Mouse (Mus musculus): ENCODE measurements around the gene Dhx16. TPM values are rescaled to one million over a fixed set of nuclear protein-coding genes. Genes with fewer than 3 reads are reported as not detected.

Gene Dhx16
- polyA plus RNA-seq, 1 experiment from 2014 or later: 70.4 TPM

GRCm38 (mm10) chr17:35897644-35898573, 18.3 kb downstream of the Dhx16 start:
- H3K4me2 ChIP-seq: peak overlapping the region; percentile 69
- no peaks in the 10 kb centered on the region for H3K9me3 ChIP-seq (ENCODE audit: control insufficient read depth, low read length)
- H3K27ac ChIP-seq (ENCODE audit: low read depth, low read length): peak overlapping the region; percentile 86
- WGBS: 37% methylated on average over 23 of the region's 23 CpGs
- H3K4me3 ChIP-seq (ENCODE audit: low read depth, low read length): peak overlapping the region; percentile 73
- DNase-seq (ENCODE audit: low spot score) (no peak), ATAC-seq (replicated peaks; ENCODE audit: low FRiP score) (peak; percentile 55)
- no peaks in the 10 kb centered on the region for H3K27me3 ChIP-seq (replicated peaks; ENCODE audit: control insufficient read depth, insufficient read depth, low read length)
- peak overlapping the region; percentile 86 for H3K9ac ChIP-seq (ENCODE audit: low read depth, low read length)
- H3K36me3 ChIP-seq (ENCODE audit: control insufficient read depth, insufficient read depth, low read length): peaks cover 25% of the 10 kb centered on the region
- H3K4me1 ChIP-seq (replicated peaks; ENCODE audit: control insufficient read depth, insufficient read depth, low read length): peaks cover 24% of the 10 kb centered on the region

GRCm38 (mm10) chr17:35900636-35901035, 21.0 kb downstream of the Dhx16 start:
- no peaks in the 10 kb centered on the region for H3K27me3 ChIP-seq (replicated peaks; ENCODE audit: control insufficient read depth, insufficient read depth, low read length)
- H3K4me1 ChIP-seq (replicated peaks; ENCODE audit: control insufficient read depth, insufficient read depth, low read length): peaks cover 24% of the 10 kb centered on the region
- H3K9me3 ChIP-seq (ENCODE audit: control insufficient read depth, low read length): no peaks in the 10 kb centered on the region
- 0 out of 2 replicates have a peak overlapping the region, but pooled peaks have one; percentile 8 for H3K27ac ChIP-seq (ENCODE audit: low read depth, low read length)
- no peak for DNase-seq (ENCODE audit: low spot score)
- H3K4me3 ChIP-seq (ENCODE audit: low read depth, low read length): no peak overlapping the region
- ATAC-seq (replicated peaks; ENCODE audit: low FRiP score): no peak
- no peak overlapping the region for H3K9ac ChIP-seq (ENCODE audit: low read depth, low read length)
- H3K4me2 ChIP-seq: no peak overlapping the region
- 44% methylated on average over 3 of the region's 3 CpGs for WGBS
- peaks cover 20% of the 10 kb centered on the region for H3K36me3 ChIP-seq (ENCODE audit: control insufficient read depth, insufficient read depth, low read length)

GRCm38 (mm10) chr17:35903343-35903991, 23.8 kb downstream of the Dhx16 start:
- Histone ChIP-seq H3K9me3 (ENCODE audit: control insufficient read depth, low read length) (no peaks in the 10 kb centered on the region), H3K27ac (ENCODE audit: low read depth, low read length) (no peak overlapping the region), H3K36me3 (ENCODE audit: control insufficient read depth, insufficient read depth, low read length) (peaks cover 18% of the 10 kb centered on the region), H3K9ac (ENCODE audit: low read depth, low read length) (no peak overlapping the region), H3K4me2 (no peak overlapping the region), H3K27me3 (replicated peaks; ENCODE audit: control insufficient read depth, insufficient read depth, low read length) (no peaks in the 10 kb centered on the region), H3K4me1 (replicated peaks; ENCODE audit: control insufficient read depth, insufficient read depth, low read length) (peaks cover 11% of the 10 kb centered on the region), H3K4me3 (ENCODE audit: low read depth, low read length) (no peak overlapping the region)
- DNase-seq (ENCODE audit: low spot score): no peak
- 83% methylated on average over 9 of the region's 9 CpGs for WGBS
- ATAC-seq (replicated peaks; ENCODE audit: low FRiP score): no peak

- H3K27me3 ChIP-seq (replicated peaks; ENCODE audit: control insufficient read depth, insufficient read depth, low read length): no peaks in the 10 kb centered on the region
- no peak overlapping the region for H3K9ac ChIP-seq (ENCODE audit: low read depth, low read length)
- DNase-seq (ENCODE audit: low spot score) (no peak), ATAC-seq (replicated peaks; ENCODE audit: low FRiP score) (no peak)
- peaks cover 18% of the 10 kb centered on the region for H3K36me3 ChIP-seq (ENCODE audit: control insufficient read depth, insufficient read depth, low read length)
- 65% methylated on average over 4 of the region's 4 CpGs for WGBS
- no peak overlapping the region for H3K4me2 ChIP-seq
- H3K9me3 ChIP-seq (ENCODE audit: control insufficient read depth, low read length): no peaks in the 10 kb centered on the region
- H3K27ac ChIP-seq (ENCODE audit: low read depth, low read length): no peak overlapping the region
- peaks cover 11% of the 10 kb centered on the region for H3K4me1 ChIP-seq (replicated peaks; ENCODE audit: control insufficient read depth, insufficient read depth, low read length)
- no peak overlapping the region for H3K4me3 ChIP-seq (ENCODE audit: low read depth, low read length)
Measured at GRCm38 (mm10) chr17:35903992-35904355, 24.4 kb downstream of the Dhx16 start.

GRCm38 (mm10) chr17:35905587-35905986, 26.0 kb downstream of the Dhx16 start:
- Histone ChIP-seq H3K4me1 (replicated peaks; ENCODE audit: control insufficient read depth, insufficient read depth, low read length) (peaks cover 11% of the 10 kb centered on the region), H3K4me2 (no peak overlapping the region), H3K4me3 (ENCODE audit: low read depth, low read length) (no peak overlapping the region), H3K27me3 (replicated peaks; ENCODE audit: control insufficient read depth, insufficient read depth, low read length) (no peaks in the 10 kb centered on the region), H3K9me3 (ENCODE audit: control insufficient read depth, low read length) (no peaks in the 10 kb centered on the region), H3K9ac (ENCODE audit: low read depth, low read length) (no peak overlapping the region), H3K36me3 (ENCODE audit: control insufficient read depth, insufficient read depth, low read length) (peaks cover 10% of the 10 kb centered on the region; the same call in 1 of the 2 replicates), H3K27ac (ENCODE audit: low read depth, low read length) (no peak overlapping the region)
- no peak for DNase-seq (ENCODE audit: low spot score)
- no peak for ATAC-seq (replicated peaks; ENCODE audit: low FRiP score)
- WGBS: 87% methylated on average over 1 of the region's 1 CpGs

- DNase-seq (ENCODE audit: low spot score): no peak
- 75% methylated on average over 2 of the region's 2 CpGs for WGBS
- H3K36me3 ChIP-seq (ENCODE audit: control insufficient read depth, insufficient read depth, low read length): peaks cover 15% of the 10 kb centered on the region
- no peaks in the 10 kb centered on the region for H3K9me3 ChIP-seq (ENCODE audit: control insufficient read depth, low read length)
- H3K4me3 ChIP-seq (ENCODE audit: low read depth, low read length): no peak overlapping the region
- no peaks in the 10 kb centered on the region for H3K27me3 ChIP-seq (replicated peaks; ENCODE audit: control insufficient read depth, insufficient read depth, low read length)
- ATAC-seq (replicated peaks; ENCODE audit: low FRiP score): no peak
- H3K4me1 ChIP-seq (replicated peaks; ENCODE audit: control insufficient read depth, insufficient read depth, low read length): peaks cover 11% of the 10 kb centered on the region
- H3K4me2 ChIP-seq: no peak overlapping the region
- H3K9ac ChIP-seq (ENCODE audit: low read depth, low read length): no peak overlapping the region
- H3K27ac ChIP-seq (ENCODE audit: low read depth, low read length): no peak overlapping the region
Measured at GRCm38 (mm10) chr17:35907609-35908008, 28.0 kb downstream of the Dhx16 start.

GRCm38 (mm10) chr17:35909186-35909918, 29.7 kb downstream of the Dhx16 start:
- H3K9ac ChIP-seq (ENCODE audit: low read depth, low read length): peak overlapping the region; percentile 65
- H3K9me3 ChIP-seq (ENCODE audit: control insufficient read depth, low read length): no peaks in the 10 kb centered on the region
- H3K27me3 ChIP-seq (replicated peaks; ENCODE audit: control insufficient read depth, insufficient read depth, low read length): no peaks in the 10 kb centered on the region
- peak overlapping the region; percentile 83 for H3K4me2 ChIP-seq
- H3K36me3 ChIP-seq (ENCODE audit: control insufficient read depth, insufficient read depth, low read length): peaks cover 17% of the 10 kb centered on the region
- ATAC-seq (replicated peaks; ENCODE audit: low FRiP score) (peak; percentile 39), DNase-seq (ENCODE audit: low spot score) (no peak)
- 33% methylated on average over 20 of the region's 20 CpGs for WGBS
- H3K4me3 ChIP-seq (ENCODE audit: low read depth, low read length): peak overlapping the region; percentile 69
- peak overlapping the region; percentile 26; the same call in 1 of the 2 replicates for H3K27ac ChIP-seq (ENCODE audit: low read depth, low read length)
- peaks cover 17% of the 10 kb centered on the region for H3K4me1 ChIP-seq (replicated peaks; ENCODE audit: control insufficient read depth, insufficient read depth, low read length)

- peak; percentile 90 for ATAC-seq (replicated peaks; ENCODE audit: low FRiP score)
- Histone ChIP-seq H3K4me2 (peak within 1 kb of the TSS; percentile 83), H3K9me3 (ENCODE audit: control insufficient read depth, low read length) (no peaks in the 10 kb centered on the region), H3K9ac (ENCODE audit: low read depth, low read length) (peak within 1 kb of the TSS; percentile 65), H3K27me3 (replicated peaks; ENCODE audit: control insufficient read depth, insufficient read depth, low read length) (no peaks in the 10 kb centered on the region), H3K27ac (ENCODE audit: low read depth, low read length) (peak within 1 kb of the TSS; percentile 26; the same call in 1 of the 2 replicates), H3K36me3 (ENCODE audit: control insufficient read depth, insufficient read depth, low read length) (peaks cover 19% of the 10 kb centered on the region), H3K4me1 (replicated peaks; ENCODE audit: control insufficient read depth, insufficient read depth, low read length) (peaks cover 20% of the 10 kb centered on the region), H3K4me3 (ENCODE audit: low read depth, low read length) (peak within 1 kb of the TSS; percentile 69)
- peak; percentile 98 for DNase-seq (ENCODE audit: low spot score)
- 3% methylated on average over 25 of the region's 25 CpGs for WGBS
Measured at GRCm38 (mm10) chr17:35909919-35910369, 30.3 kb downstream of the Dhx16 start, which contains the start of gene Atat1. TSS of gene Atat1 (minus strand) at chr17:35910075.
